Mouse (Mus musculus): ENCODE data around the gene Pinlyp.

DNA sequence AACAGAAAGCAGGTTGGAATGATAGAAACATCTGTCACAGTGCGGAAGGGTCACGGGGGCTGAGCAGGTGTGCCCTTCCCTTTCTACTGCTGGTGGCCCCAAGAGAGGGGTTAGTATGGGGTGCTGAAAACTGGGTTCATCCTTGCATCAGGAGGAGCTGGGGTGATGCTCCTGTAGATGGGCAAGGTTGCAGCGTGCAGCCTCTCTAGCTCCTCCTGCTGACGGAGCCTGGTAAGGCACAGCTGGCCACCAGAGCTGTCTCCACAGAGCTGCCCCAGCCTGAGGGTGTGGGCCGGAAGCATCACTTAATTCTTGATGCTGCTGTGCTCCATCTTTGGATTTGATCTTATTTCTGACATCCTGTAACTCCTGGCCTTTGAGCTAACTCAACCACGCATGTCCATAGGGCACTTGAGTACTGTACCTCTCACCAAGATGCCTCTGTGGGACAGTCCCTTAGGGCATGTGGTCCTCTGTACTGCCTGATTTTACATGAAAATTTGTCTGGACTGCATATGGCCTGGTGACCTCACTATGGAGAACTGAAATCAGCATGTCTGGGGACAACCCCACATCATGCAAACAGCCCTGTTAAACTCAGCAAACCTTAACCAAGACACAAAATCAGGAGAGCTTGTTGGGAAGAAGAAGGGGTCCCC lies 18.8 kb upstream of the Pinlyp start:
- TF ChIP-seq TAL1 (IDR thresholded peaks at IDR 0.05; ENCODE audit: low read length): no peak
- no peak for TF ChIP-seq GATA1 (IDR thresholded peaks at IDR 0.05; ENCODE audit: low read length)
